Mouse (Mus musculus): ENCODE measurements at regions not wholly inside any gene's neighbourhood (a gene's known extent, or its start where the extent isn't known, plus 50 kb on each side); places are given as distances from the start of the nearest gene placed in this dataset.
"Not testable (repeated sequence)": the region's sequence is repeated elsewhere in the genome, so short reads cannot be mapped to it uniquely, and the experiment has no call there.

GRCm38 (mm10) chr13:5603905-5604596, 257.2 kb upstream of the Klf6 start:
- in situ Hi-C loops (cut with MboI, MseI) = no loop called here

- in situ Hi-C loops (cut with MboI, MseI) = no loop called here
These were observed 255.9 kb upstream of the Klf6 start for GRCm38 (mm10) chr13:5605418-5605817.

- in situ Hi-C loops (cut with MboI, MseI) = no loop called here
These were observed 253.8 kb upstream of the Klf6 start for GRCm38 (mm10) chr13:5607462-5607861.

DNA sequence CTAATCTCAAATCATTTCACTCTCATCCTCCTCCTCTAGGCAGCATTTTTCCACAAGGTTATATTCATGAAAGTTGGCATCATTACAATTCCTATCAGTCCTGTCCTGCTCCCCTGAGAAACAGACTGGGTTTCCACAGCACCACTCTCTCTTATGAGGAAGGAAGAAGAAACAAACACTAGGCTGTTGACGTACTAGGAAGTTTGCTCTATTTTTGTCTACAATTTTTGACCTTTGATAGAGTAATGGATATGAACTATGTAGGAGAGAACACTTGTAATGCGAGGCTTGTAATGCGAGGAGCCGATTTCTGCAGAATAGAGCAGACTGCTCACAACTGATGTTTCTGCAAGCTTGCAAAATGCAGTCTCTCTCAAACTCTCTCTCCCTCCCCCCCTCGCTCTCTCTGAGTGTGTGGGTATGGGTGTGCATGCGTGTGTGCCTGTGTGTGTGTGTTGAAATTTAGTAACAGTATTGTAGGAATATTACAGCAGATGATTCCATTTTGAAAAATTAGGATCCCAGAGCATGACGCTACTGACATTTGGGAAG, 247.0 kb upstream of the Klf6 start:
- in situ Hi-C loops (cut with MboI, MseI) = no loop called here

GRCm38 (mm10) chr13:5614833-5615232, 246.4 kb upstream of the Klf6 start:
- in situ Hi-C loops (cut with MboI, MseI) = no loop called here

GRCm38 (mm10) chr13:5615327-5615726, 246.0 kb upstream of the Klf6 start:
- in situ Hi-C loops (cut with MboI, MseI) = no loop called here

- in situ Hi-C loops (cut with MboI, MseI) = no loop called here
These were observed 233.2 kb upstream of the Klf6 start for GRCm38 (mm10) chr13:5628124-5628523.

- in situ Hi-C loops (cut with MboI, MseI) = no loop called here
These were observed 226.3 kb upstream of the Klf6 start for GRCm38 (mm10) chr13:5634960-5635359.

DNA sequence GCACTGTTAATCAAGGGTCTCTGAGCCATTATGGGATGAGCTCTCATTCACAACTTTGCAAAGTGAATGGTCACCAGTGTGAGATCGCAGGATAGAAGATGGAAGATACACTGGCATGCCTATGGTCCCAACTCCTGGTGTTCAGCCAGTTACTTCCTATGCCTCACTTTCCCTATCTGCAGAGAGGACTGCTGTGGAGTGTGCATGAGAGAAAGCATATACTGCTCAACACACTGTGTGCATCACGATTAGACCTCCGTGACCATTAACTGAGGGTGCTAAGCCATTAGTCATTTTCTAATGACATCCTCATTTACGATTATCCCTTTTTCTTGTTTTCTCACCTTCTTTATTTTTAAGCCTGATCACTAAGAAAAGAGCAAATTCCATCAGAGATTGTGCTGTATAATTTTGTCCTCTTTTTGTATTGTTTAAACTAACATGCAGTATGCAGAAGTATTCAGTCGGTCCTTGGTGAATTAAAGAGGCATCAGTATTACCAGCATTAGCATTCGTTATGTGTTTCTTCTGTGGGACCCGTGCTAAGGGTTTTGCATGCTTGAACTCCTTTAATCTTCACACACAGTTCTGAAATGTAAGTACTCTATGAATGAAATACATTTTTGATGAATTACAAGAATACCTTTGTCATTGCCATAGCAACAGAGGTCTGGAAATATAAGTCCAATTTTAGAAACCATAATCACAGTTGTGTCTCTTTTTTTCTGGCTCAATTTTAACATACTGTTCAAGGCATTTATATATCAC, 219.4 kb upstream of the Klf6 start:
- in situ Hi-C loops (cut with MboI, MseI) = no loop called here

- in situ Hi-C loops (cut with MboI, MseI) = no loop called here
These were observed 213.0 kb upstream of the Klf6 start for GRCm38 (mm10) chr13:5648276-5648675.

GRCm38 (mm10) chr13:5657556-5657955, 203.7 kb upstream of the Klf6 start:
- in situ Hi-C loops (cut with MboI, MseI) = no loop called here

DNA sequence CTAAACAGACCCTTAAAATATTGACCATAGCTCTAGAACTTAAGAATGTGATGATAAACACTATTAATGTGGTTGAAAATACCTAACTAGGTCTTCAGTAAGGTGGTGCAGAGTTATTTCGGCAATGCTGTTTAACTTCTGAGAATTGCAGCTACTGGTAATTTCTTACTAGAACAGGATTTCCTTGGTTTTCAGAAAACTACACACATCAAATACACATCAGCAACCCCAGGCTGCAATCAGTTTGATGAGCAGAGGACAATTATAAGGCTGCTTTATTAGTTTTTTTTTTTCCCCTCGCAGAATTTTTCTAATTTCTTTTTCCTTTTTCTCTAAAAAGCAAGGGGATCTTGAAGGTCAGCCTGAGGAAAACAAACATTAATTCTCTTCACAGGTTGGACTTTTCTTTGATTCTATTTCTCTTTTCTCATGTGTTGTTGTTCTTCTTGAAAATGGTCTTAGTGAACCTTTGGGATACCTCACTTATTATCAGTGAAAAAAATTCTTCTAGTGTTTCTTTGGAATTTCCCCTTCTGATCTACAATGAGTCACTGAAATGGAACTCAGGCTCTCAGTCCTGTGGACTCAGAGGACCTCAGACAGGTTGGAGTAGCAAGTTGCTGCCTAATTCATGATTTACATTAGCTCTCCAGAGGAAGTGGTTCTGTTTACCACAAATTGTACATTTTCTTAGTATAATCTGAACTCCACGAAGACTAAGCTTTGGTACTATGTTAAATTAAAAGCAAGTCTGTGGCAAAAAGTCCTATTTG, 194.9 kb upstream of the Klf6 start:
- in situ Hi-C loops (cut with MboI, MseI) = no loop called here

DNA sequence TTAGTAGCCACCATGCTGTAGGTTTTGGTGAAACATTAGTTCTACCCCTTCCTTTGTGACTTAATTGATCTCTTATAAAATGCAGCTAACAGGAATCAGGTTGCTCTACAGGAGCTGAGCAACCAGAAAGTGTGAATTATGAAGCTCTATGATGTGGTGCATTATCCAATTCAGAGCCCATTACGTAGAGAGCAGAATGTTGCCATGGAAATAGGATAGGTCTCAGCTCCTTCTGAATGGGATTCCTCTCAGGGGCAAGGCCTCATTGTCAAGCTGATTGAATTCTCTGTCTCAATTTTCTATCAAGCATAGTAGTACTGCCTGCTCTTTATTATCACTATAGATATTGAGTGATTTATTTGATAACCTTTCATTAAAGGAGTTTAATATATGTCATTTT, 185.6 kb upstream of the Klf6 start:
- in situ Hi-C loops (cut with MboI, MseI) = no loop called here

DNA sequence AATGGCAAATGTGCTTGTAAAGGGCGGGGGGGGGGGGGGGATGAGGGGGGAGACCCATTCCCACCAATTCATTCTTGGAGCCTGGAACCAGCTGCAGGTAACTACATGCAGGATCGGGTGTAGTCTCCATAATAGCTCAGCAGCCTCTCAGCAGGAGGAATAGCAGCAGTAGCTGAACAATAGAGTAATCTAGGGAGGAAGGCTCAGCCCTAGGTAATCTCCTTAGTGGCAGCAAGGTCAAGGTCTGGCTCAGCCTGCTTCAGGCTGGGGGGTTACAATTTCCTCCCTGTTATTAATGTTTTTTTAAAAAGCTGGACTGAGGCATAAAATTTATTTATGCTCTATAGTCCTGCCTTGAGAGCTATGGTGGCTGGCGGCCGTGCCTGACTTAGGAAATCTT, 171.2 kb upstream of the Klf6 start:
- in situ Hi-C loops (cut with MboI, MseI) = no loop called here

DNA sequence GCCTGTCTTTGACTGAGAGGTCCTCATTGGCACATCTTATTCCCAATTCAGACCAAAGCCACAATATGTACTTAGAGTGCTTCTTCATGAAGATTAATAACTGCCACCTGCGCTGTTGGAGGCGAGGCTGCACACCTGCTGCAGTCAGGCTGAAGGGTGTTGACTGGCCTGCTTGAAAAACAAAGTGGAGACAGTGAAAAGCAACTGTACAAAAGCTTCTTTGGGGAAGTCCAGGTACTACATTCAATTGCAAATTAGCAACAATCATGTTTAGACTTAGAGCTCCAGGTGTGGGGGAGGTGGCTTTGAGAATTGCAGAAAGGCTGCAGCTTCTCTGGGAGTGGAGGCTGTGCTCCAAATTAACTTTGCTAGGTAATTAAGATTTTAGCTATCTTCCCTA, 170.6 kb upstream of the Klf6 start:
- in situ Hi-C loops (cut with MboI, MseI) = not testable (repeated sequence)

- in situ Hi-C loops (cut with MboI, MseI) = no loop called here
These were observed 166.7 kb upstream of the Klf6 start for GRCm38 (mm10) chr13:5694626-5695025.

- in situ Hi-C loops (cut with MboI, MseI) = not testable (repeated sequence)
These were observed 165.7 kb upstream of the Klf6 start for GRCm38 (mm10) chr13:5695581-5695980.

DNA sequence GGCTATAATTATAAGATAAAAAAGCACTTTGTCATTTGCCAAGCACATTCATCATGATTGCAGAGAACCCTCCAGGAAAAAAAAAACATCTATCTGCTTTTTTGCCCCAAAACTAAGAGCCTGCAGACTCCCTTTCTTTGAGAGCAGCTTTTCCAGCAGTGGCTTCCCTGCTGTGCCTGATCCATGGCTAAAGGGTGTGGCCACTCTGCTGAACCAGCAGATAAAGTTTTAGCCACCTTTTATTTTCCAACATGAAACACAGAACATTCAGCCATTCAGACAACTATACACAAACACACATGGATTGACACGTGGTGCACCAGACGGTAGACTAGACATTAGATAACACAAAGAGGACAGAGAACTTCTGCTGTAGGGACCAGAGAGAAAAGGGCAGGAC, 164.9 kb upstream of the Klf6 start:
- in situ Hi-C loops (cut with MboI, MseI) = no loop called here

DNA sequence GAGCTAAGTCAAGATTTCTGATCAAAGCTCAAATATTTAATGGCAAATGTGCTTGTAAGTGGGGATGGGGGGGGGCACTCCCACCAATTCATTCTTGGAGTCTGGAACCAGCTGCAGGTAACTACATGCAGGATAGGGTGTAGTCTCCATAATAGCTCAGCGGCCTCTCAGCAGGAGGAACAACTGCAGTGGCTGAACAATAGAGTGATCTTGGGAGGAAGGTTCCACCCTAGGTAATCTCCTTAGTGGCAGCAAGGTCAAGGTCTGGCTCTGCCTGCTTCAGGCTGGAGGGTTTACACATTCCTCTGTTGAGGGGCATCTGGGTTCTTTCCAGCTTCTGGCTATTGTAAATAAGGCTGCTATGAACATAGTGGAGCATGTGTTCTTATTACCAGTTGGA, 164.0 kb upstream of the Klf6 start:
- in situ Hi-C loops (cut with MboI, MseI) = not testable (repeated sequence)

DNA sequence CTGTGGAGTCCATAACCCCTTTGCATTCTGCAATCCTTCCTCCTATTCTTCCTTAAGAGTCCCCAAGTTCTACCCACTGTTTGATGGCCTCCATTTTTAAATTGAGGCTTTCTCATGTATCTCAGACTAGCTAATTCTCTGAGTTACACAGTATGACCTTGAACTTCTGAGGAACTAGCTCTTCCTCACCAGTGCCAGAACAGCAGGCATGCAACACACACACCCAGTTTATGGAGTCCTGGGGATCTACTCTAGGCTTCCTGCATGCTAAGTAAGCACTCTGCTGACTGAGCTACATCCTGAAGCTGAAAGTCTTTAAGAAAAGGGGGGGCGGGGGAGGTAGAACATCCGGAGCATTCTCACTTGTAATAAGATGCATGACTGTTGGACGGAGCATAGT, 159.2 kb upstream of the Klf6 start:
- in situ Hi-C loops (cut with MboI, MseI) = no loop called here

DNA sequence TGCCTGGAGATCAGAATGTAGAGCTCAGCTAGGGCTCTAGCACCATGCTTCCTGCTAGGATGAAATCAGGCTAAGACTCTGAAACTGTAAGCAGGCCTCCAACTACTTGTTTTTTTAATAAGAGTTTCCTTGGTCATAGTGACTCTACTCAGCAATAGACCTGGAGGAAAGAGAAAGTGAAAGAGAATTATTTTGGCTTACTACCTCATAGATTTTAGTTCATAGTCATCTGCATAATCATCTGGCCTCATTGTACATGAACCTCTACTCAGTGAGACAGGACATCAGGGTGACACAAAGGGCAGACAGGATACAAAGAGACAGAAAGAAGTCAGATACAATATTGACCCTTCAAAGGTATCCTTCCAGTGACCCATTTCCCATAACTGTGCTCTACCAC, 156.3 kb upstream of the Klf6 start:
- in situ Hi-C loops (cut with MboI, MseI) = no loop called here

GRCm38 (mm10) chr13:5711646-5712045, 149.6 kb upstream of the Klf6 start:
- in situ Hi-C loops (cut with MboI, MseI) = loop anchor here (5.0 kb wide), 1 partner anchor 141 kb away; no protein-coding TSS in a partner anchor
